Mouse (Mus musculus): ENCODE data around the gene Epb41l1. TPM values are rescaled to one million over a fixed set of nuclear protein-coding genes. Genes with fewer than 3 reads are reported as not detected.
"Not testable (repeated sequence)": the region's sequence is repeated elsewhere in the genome, so short reads cannot be mapped to it uniquely, and the experiment has no call there.

Epb41l1 gene
- polyA plus RNA-seq, 1 experiment = 99.5 TPM

GRCm38 (mm10) chr2:156402036-156402435 is 18.7 kb upstream of the Epb41l1 start:
- TF ChIP-seq CTCF (IDR thresholded peaks at IDR 0.05; ENCODE audit: borderline replicate concordance, extremely low read depth, insufficient read depth, insufficient read length) = no peak
- no peak for TF ChIP-seq POLR2A (IDR thresholded peaks at IDR 0.05; ENCODE audit: borderline replicate concordance, extremely low read depth, insufficient read depth, insufficient read length, poor library complexity, severe bottlenecking)
- DNase-seq (ENCODE audit: low read depth) = no peak

- TF ChIP-seq POLR2A (IDR thresholded peaks at IDR 0.05; ENCODE audit: borderline replicate concordance, extremely low read depth, insufficient read depth, insufficient read length, poor library complexity, severe bottlenecking) (no peak), CTCF (IDR thresholded peaks at IDR 0.05; ENCODE audit: borderline replicate concordance, extremely low read depth, insufficient read depth, insufficient read length) (no peak)
- DNase-seq (ENCODE audit: low read depth) = peak; percentile 18
These were observed 13.7 kb upstream of the Epb41l1 start for GRCm38 (mm10) chr2:156406987-156407386.

GRCm38 (mm10) chr2:156408168-156408567 is 12.5 kb upstream of the Epb41l1 start:
- no peak for TF ChIP-seq CTCF (IDR thresholded peaks at IDR 0.05; ENCODE audit: borderline replicate concordance, extremely low read depth, insufficient read depth, insufficient read length)
- no peak for TF ChIP-seq POLR2A (IDR thresholded peaks at IDR 0.05; ENCODE audit: borderline replicate concordance, extremely low read depth, insufficient read depth, insufficient read length, poor library complexity, severe bottlenecking)
- peak; percentile 48 for DNase-seq (ENCODE audit: low read depth)

- not testable (repeated sequence) for DNase-seq (ENCODE audit: low read depth)
These were observed 9.4 kb upstream of the Epb41l1 start for GRCm38 (mm10) chr2:156411348-156411747.

GRCm38 (mm10) chr2:156414996-156415395 is 5.7 kb upstream of the Epb41l1 start:
- DNase-seq (ENCODE audit: low read depth) = no peak
- TF ChIP-seq POLR2A (IDR thresholded peaks at IDR 0.05; ENCODE audit: borderline replicate concordance, extremely low read depth, insufficient read depth, insufficient read length, poor library complexity, severe bottlenecking) (no peak), CTCF (IDR thresholded peaks at IDR 0.05; ENCODE audit: borderline replicate concordance, extremely low read depth, insufficient read depth, insufficient read length) (no peak)

GRCm38 (mm10) chr2:156415674-156416073 is 5.0 kb upstream of the Epb41l1 start:
- no peak for DNase-seq (ENCODE audit: low read depth)
- TF ChIP-seq POLR2A (IDR thresholded peaks at IDR 0.05; ENCODE audit: borderline replicate concordance, extremely low read depth, insufficient read depth, insufficient read length, poor library complexity, severe bottlenecking) (no peak), CTCF (IDR thresholded peaks at IDR 0.05; ENCODE audit: borderline replicate concordance, extremely low read depth, insufficient read depth, insufficient read length) (no peak)

GRCm38 (mm10) chr2:156417194-156417593 is 3.5 kb upstream of the Epb41l1 start:
- TF ChIP-seq POLR2A (IDR thresholded peaks at IDR 0.05; ENCODE audit: borderline replicate concordance, extremely low read depth, insufficient read depth, insufficient read length, poor library complexity, severe bottlenecking) = no peak
- no peak for TF ChIP-seq CTCF (IDR thresholded peaks at IDR 0.05; ENCODE audit: borderline replicate concordance, extremely low read depth, insufficient read depth, insufficient read length)
- DNase-seq (ENCODE audit: low read depth) = no peak

GRCm38 (mm10) chr2:156418467-156418866 is 2.2 kb upstream of the Epb41l1 start:
- no peak for DNase-seq (ENCODE audit: low read depth)
- TF ChIP-seq POLR2A (IDR thresholded peaks at IDR 0.05; ENCODE audit: borderline replicate concordance, extremely low read depth, insufficient read depth, insufficient read length, poor library complexity, severe bottlenecking) = no peak
- TF ChIP-seq CTCF (IDR thresholded peaks at IDR 0.05; ENCODE audit: borderline replicate concordance, extremely low read depth, insufficient read depth, insufficient read length) = no peak

- no peak for DNase-seq (ENCODE audit: low read depth)
- no peak for TF ChIP-seq CTCF (IDR thresholded peaks at IDR 0.05; ENCODE audit: borderline replicate concordance, extremely low read depth, insufficient read depth, insufficient read length)
- no peak for TF ChIP-seq POLR2A (IDR thresholded peaks at IDR 0.05; ENCODE audit: borderline replicate concordance, extremely low read depth, insufficient read depth, insufficient read length, poor library complexity, severe bottlenecking)
These were observed 399 bp upstream of the Epb41l1 start for GRCm38 (mm10) chr2:156420327-156420693.

GRCm38 (mm10) chr2:156421381-156422110 is 837 bp downstream of the Epb41l1 start:
- no peak for TF ChIP-seq CTCF (IDR thresholded peaks at IDR 0.05; ENCODE audit: borderline replicate concordance, extremely low read depth, insufficient read depth, insufficient read length)
- TF ChIP-seq POLR2A (IDR thresholded peaks at IDR 0.05; ENCODE audit: borderline replicate concordance, extremely low read depth, insufficient read depth, insufficient read length, poor library complexity, severe bottlenecking) = no peak

GRCm38 (mm10) chr2:156422631-156423030 is 1.9 kb downstream of the Epb41l1 start:
- TF ChIP-seq POLR2A (IDR thresholded peaks at IDR 0.05; ENCODE audit: borderline replicate concordance, extremely low read depth, insufficient read depth, insufficient read length, poor library complexity, severe bottlenecking) = no peak
- no peak for TF ChIP-seq CTCF (IDR thresholded peaks at IDR 0.05; ENCODE audit: borderline replicate concordance, extremely low read depth, insufficient read depth, insufficient read length)
- DNase-seq (ENCODE audit: low read depth) = no peak

More at GRCm38 (mm10) chr2:156421381-156422110, 837 bp downstream of the Epb41l1 start:
- peak; percentile 70 for DNase-seq (ENCODE audit: low read depth)

GRCm38 (mm10) chr2:156423672-156424071 is 3.0 kb downstream of the Epb41l1 start:
- DNase-seq (ENCODE audit: low read depth) = no peak
- TF ChIP-seq POLR2A (IDR thresholded peaks at IDR 0.05; ENCODE audit: borderline replicate concordance, extremely low read depth, insufficient read depth, insufficient read length, poor library complexity, severe bottlenecking) (no peak), CTCF (IDR thresholded peaks at IDR 0.05; ENCODE audit: borderline replicate concordance, extremely low read depth, insufficient read depth, insufficient read length) (no peak)

All from brain, embryonic 14.5 days (tissue).